Mouse (Mus musculus) thymus, adult 2 months (tissue): ENCODE results near the gene Baz2b.

ENCODE experiments used
- CTCF ChIP-seq: fragments of 200-500 bp; IDR thresholded peaks from 2 replicates; pipeline ENCODE4 v1.5.1; 2012; ENCODE audit warnings: mild to moderate bottlenecking, control low read depth, low read length, moderate library complexity, borderline replicate concordance; ENCODE audit not compliant: control insufficient read depth, poor library complexity, insufficient read depth; ENCODE audit errors: extremely low read depth
- POLR2A ChIP-seq: fragments of 200-500 bp; IDR thresholded peaks from 2 replicates; pipeline ENCODE4 v1.6.1; 2012; ENCODE audit warnings: mild to moderate bottlenecking, low read length, control low read depth, moderate library complexity; ENCODE audit not compliant: control insufficient read depth, poor library complexity, insufficient read depth; ENCODE audit errors: extremely low read depth

DNA sequence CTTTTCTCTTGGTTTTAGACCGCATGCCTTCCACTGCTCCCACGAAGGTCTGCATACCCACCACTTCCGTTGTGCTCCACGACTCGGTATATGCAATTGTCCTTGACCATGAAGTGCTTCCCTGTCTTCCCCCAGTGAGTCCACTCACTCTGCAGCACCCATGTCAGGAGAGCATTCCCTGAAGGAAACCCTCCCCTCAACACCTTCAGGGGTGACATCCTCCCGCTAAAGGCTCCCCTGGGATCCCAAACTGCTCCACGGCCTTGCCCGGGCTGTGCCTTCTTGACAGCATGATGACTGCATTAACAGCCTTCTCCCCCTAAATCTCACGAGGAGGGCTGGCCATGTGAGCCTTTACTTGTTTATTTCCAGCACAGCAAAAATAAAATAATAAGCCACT lies 301.6 kb downstream of the Baz2b start:
- TF ChIP-seq CTCF (no peak), POLR2A (no peak)
